15 mouse cellular contexts compared by ENCODE assay signal in the genomic region with DNA sequence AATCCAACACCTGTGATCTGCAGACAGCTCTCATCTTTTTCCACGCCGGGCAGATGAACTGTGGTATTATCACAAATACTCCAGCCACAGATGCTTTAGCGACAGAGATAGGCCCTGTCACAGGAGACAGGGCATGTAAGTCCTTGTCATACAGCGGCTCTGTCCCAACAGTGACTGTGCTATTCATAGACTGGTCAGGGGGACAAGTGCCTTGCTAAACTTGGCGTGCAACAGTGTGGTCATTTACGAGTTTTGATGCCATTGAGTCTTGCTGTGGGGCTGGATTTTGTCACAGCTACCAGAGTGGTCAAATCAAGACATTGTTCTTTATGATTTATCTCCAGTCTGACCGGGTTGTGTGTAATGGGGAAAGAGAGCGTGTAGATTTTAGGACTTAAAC.
DNase-seq lines count a peak whose midpoint lies in the region; ATAC-seq and TF ChIP-seq lines count a peak whose summit lies in the region.
"Had no signal": no experiment of that assay in that cellular context is flagged by ENCODE, and none has a peak within 500 bp of the region (broad histone marks: within the 10 kb centered on the region; RNA-seq: fewer than 3 reads in every experiment).

No protein-coding gene starts in this region.

- no peaks in the 10 kb centered on the region for H3K36me3 ChIP-seq in hindbrain, embryonic 12.5 days
- no peaks in the 10 kb centered on the region for H3K36me3 ChIP-seq in hindbrain, embryonic 11.5 days (ENCODE audit: control insufficient read depth, insufficient read depth, low read length)
- no peaks in the 10 kb centered on the region for H3K36me3 ChIP-seq in heart, postnatal 0 days (replicated peaks; ENCODE audit: control insufficient read depth, insufficient read depth, low read length)
- H3K36me3 ChIP-seq in neural tube, embryonic 14.5 days (ENCODE audit: control insufficient read depth, insufficient read depth, low read length), result no peaks in the 10 kb centered on the region
- H3K36me3 ChIP-seq: embryonic facial prominence, embryonic 12.5 days had no signal

- H3K4me1 ChIP-seq in hindbrain, embryonic 12.5 days, result peaks cover 26% of the 10 kb centered on the region
- 0 out of 2 replicates have a peak, but pooled peaks cover 2% of the 10 kb centered on the region for H3K4me1 ChIP-seq in hindbrain, embryonic 11.5 days (replicated peaks; ENCODE audit: control insufficient read depth, insufficient read depth, low read length)
- H3K4me1 ChIP-seq in heart, postnatal 0 days (ENCODE audit: control insufficient read depth, insufficient read depth), result peaks cover 54% of the 10 kb centered on the region
- peaks cover 10% of the 10 kb centered on the region; the same call in 1 of the 2 replicates for H3K4me1 ChIP-seq in neural tube, embryonic 14.5 days (ENCODE audit: control insufficient read depth, insufficient read depth, low read length)

- no peaks in the 10 kb centered on the region for H3K27me3 ChIP-seq in hindbrain, embryonic 12.5 days
- no peaks in the 10 kb centered on the region for H3K27me3 ChIP-seq in hindbrain, embryonic 11.5 days (ENCODE audit: control insufficient read depth, insufficient read depth, low read length)
- no peaks in the 10 kb centered on the region for H3K27me3 ChIP-seq in heart, postnatal 0 days (ENCODE audit: control insufficient read depth, insufficient read depth, low read length)
- no peaks in the 10 kb centered on the region for H3K27me3 ChIP-seq in neural tube, embryonic 14.5 days (ENCODE audit: control insufficient read depth, insufficient read depth, low read length)
- H3K27me3 ChIP-seq: embryonic facial prominence, embryonic 12.5 days; Patski had no signal

- no peak for DNase-seq in hindbrain, embryonic 11.5 days (ENCODE audit: low spot score)
- peak; percentile 44 to 55 for DNase-seq in heart, adult 9 months (ENCODE audit: low spot score in 2 of 2)
- DNase-seq in heart, postnatal 0 days (ENCODE audit: low spot score), result peak; percentile 76
- DNase-seq in cerebellum, adult 8-10 months, result no peak
- DNase-seq in lung, postnatal 10 days, result no peak
- DNase-seq: B cell, adult 2 months; kidney, postnatal 25 days; lung, adult 2 months; thymus, postnatal 36 days had no signal

- no peak overlapping the region for H3K4me2 ChIP-seq in hindbrain, embryonic 12.5 days (replicated peaks)
- no peak overlapping the region for H3K4me2 ChIP-seq in hindbrain, embryonic 11.5 days (replicated peaks; ENCODE audit: low read depth, low read length)
- peak overlapping the region; percentile 33; the same call in 1 of the 2 replicates for H3K4me2 ChIP-seq in heart, postnatal 0 days (ENCODE audit: low read depth, low read length)
- no peak overlapping the region for H3K4me2 ChIP-seq in neural tube, embryonic 14.5 days (ENCODE audit: low read depth, low read length)
- H3K4me2 ChIP-seq: embryonic facial prominence, embryonic 12.5 days had no signal

- no peaks in the 10 kb centered on the region for H3K9me3 ChIP-seq in hindbrain, embryonic 12.5 days (replicated peaks)
- no peaks in the 10 kb centered on the region for H3K9me3 ChIP-seq in hindbrain, embryonic 11.5 days (ENCODE audit: control insufficient read depth, low read length)
- no peaks in the 10 kb centered on the region for H3K9me3 ChIP-seq in heart, postnatal 0 days (replicated peaks; ENCODE audit: control insufficient read depth, low read length)
- no peaks in the 10 kb centered on the region for H3K9me3 ChIP-seq in neural tube, embryonic 14.5 days (ENCODE audit: control insufficient read depth, low read length)
- H3K9me3 ChIP-seq: embryonic facial prominence, embryonic 12.5 days had no signal

- ATAC-seq in hindbrain, embryonic 12.5 days (ENCODE audit: low FRiP score), result no peak
- no peak for ATAC-seq in hindbrain, embryonic 11.5 days (ENCODE audit: low FRiP score)
- peak; percentile 68 for ATAC-seq in heart, postnatal 0 days (ENCODE audit: insufficient read depth, low read depth)
- ATAC-seq in neural tube, embryonic 14.5 days (ENCODE audit: low read depth), result no peak
- ATAC-seq: intestine, postnatal 0 days had no signal

- no peak overlapping the region for H3K4me3 ChIP-seq in hindbrain, embryonic 12.5 days
- H3K4me3 ChIP-seq in hindbrain, embryonic 11.5 days (ENCODE audit: low read depth, low read length), result no peak overlapping the region
- H3K4me3 ChIP-seq in heart, postnatal 0 days (ENCODE audit: low read depth, low read length), result no peak overlapping the region
- H3K4me3 ChIP-seq in neural tube, embryonic 14.5 days (ENCODE audit: low read depth, low read length), result no peak overlapping the region
- H3K4me3 ChIP-seq: embryonic facial prominence, embryonic 12.5 days had no signal

- no peak for TF ChIP-seq CTCF in heart, postnatal 0 days (IDR thresholded peaks at IDR 0.05; ENCODE audit: low read depth)

- 0 out of 2 replicates have a peak overlapping the region, but pooled peaks have one; percentile 57 for H3K27ac ChIP-seq in hindbrain, embryonic 12.5 days
- no peak overlapping the region for H3K27ac ChIP-seq in hindbrain, embryonic 11.5 days (ENCODE audit: low read depth, low read length)
- H3K27ac ChIP-seq in heart, postnatal 0 days (ENCODE audit: low read depth), result peak overlapping the region; percentile 68
- peak overlapping the region; percentile 66; the same call in 1 of the 2 replicates for H3K27ac ChIP-seq in neural tube, embryonic 14.5 days (ENCODE audit: low read depth, low read length)
- H3K27ac ChIP-seq: embryonic facial prominence, embryonic 12.5 days; macrophage had no signal

- 83% methylated on average over 8 of the region's 8 CpGs for WGBS in hindbrain, embryonic 12.5 days
- 87% methylated on average over 8 of the region's 8 CpGs for WGBS in hindbrain, embryonic 11.5 days
- WGBS in heart, postnatal 0 days, result 32% methylated on average over 8 of the region's 8 CpGs
- WGBS in neural tube, embryonic 14.5 days, result 53% methylated on average over 8 of the region's 8 CpGs

- TF ChIP-seq EP300 in heart, postnatal 0 days (IDR thresholded peaks at IDR 0.05; ENCODE audit: low read depth), result peak; percentile 64

- no peak overlapping the region for H3K9ac ChIP-seq in hindbrain, embryonic 12.5 days
- H3K9ac ChIP-seq in hindbrain, embryonic 11.5 days (ENCODE audit: low read depth, low read length), result no peak overlapping the region
- no peak overlapping the region for H3K9ac ChIP-seq in heart, postnatal 0 days (replicated peaks; ENCODE audit: low read depth, low read length)
- no peak overlapping the region for H3K9ac ChIP-seq in neural tube, embryonic 14.5 days (replicated peaks; ENCODE audit: low read depth, low read length)
- H3K9ac ChIP-seq: embryonic facial prominence, embryonic 12.5 days had no signal

Comparison
In these comparisons a context has a peak if more than half of its experiments do, and no peak if none do; other contexts are left out.
1. DNase-seq: peak in heart, adult 9 months (2 of 2) and heart, postnatal 0 days (single experiment); none in hindbrain, embryonic 11.5 days (single experiment), cerebellum, adult 8-10 months (single experiment) and lung, postnatal 10 days (single experiment).